Mouse (Mus musculus) cortical plate, adult 2 months (tissue): ENCODE results near the gene Il20.

Source experiments
- CTCF ChIP-seq: fragments of 200-500 bp; IDR thresholded peaks from 2 replicates; pipeline ENCODE4 v1.5.1; 2011; ENCODE audit warnings: mild to moderate bottlenecking, control low read depth, low read length; ENCODE audit not compliant: insufficient read depth; ENCODE audit errors: extremely low read depth
- POLR2A ChIP-seq: fragments of 200-500 bp; IDR thresholded peaks from 2 replicates; pipeline ENCODE4 v1.6.1; 2011; ENCODE audit warnings: mild to moderate bottlenecking, low read length, control low read depth; ENCODE audit not compliant: insufficient read depth; ENCODE audit errors: extremely low read depth

- TF ChIP-seq CTCF (no peak), POLR2A (no peak)
These were observed 23.9 kb downstream of the Il20 start, which contains the start of gene Il24 for GRCm38 (mm10) chr1:130887354-130887753.
